Mouse (Mus musculus): ENCODE measurements around the gene Kptn.

Kptn gene

GRCm38 (mm10) chr7:16172141-16172581 is 52.5 kb downstream of the Kptn start:
- DNase-seq, result no peak

DNA sequence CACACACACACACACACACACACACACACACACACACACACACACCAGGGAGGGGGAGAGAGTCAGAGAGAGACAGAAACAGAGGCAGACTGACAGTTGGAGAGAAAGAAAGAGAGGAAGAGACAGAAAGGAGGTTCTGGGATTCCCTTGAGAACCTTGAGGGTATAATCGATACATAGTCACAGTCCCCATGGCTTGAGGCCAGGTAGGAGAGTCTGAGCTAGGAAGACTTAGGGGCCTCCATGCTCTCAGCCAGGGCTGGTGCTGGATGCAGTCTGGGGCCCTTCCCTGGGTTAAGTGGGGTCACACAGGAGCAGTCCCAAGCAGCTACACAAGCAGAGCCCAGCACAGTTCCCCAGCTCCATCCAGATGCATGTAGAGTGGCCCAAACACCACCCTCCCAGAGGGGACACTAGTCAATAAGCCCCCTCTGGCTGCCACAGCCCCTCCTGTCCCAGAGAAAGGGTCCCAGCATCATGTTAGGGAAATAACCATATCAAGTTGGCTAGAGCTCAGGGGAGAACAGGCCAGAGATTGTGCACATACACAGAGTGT is 53.0 kb downstream of the Kptn start:
- no peak for DNase-seq

DNA sequence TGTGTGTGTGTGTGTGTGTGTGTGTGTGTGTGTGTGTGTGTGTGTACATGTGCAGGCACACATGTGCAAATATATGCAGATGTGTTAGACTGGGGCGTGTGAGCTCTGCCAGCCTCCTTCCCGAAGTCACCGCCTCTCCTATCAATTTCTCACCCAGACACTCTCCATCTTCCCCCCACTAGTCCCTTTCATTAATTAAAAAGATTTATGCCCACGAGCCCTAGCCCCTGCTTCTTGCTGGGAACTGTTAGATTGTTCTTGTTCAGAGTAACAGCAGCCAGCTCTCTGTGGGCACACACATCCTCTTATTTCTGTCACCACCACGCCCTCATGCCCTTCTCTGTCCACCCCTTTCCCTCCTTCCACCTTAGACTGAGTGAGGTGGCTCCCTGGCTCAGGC is 53.5 kb downstream of the Kptn start:
- no peak for DNase-seq

DNA sequence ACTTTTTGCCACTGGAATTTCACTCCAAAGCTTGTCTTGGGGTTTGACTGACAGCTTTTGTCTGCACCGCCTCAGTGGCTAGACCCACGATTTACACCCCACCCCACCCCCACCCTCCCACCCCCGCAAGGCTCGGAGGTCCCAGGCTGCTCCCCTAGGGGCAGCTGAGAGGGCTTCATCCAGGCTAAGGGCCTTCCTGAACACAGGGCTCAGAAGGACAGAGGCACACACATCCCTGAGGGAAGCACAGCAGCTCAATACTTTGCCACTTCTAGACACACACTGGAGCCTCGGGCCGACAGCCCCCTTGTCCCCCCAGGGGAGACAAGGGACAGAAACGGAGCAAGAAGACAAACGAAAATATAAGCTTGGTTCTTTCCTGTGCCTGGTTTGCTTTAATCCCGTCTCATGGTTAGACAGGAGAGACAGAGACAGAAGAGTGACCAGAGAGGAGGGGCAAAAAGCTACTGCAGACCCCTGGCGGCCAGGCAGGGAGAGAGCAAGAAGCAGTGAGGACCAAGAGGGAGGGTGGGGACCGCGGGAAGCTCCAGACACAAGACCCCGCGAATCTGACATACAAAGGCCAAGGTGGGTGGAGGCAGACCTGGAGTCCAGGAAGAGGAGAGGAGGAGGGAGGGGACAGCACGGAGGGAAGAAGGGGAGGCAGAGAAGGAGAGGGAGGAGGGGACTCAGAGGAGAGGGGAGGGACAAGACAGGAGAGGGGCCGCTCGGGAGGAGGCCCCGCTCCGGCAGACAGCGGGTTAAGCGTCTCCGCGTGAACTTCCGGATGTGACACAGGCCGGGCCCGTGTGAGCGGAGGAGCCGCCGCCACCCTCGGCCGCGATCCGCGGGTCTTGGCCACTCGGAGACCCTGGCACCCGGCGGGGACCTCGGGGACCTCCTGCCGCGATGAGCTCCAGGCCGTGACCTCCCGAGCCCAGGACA is 55.2 kb downstream of the Kptn start, which contains the start of gene Meis3:
Gene Meis3, plus strand, starts transcription at position 494 of the 945 bp plus-strand sequence.
- DNase-seq, result peak; percentile 70

- DNase-seq, result peak; percentile 28
These were observed 55.8 kb downstream of the Kptn start for GRCm38 (mm10) chr7:16175542-16175931.

Measured in thymus, postnatal 25 days (tissue).